Mouse (Mus musculus): ENCODE data around the gene Hint2. TPM values are rescaled to one million over a fixed set of nuclear protein-coding genes. Genes with fewer than 3 reads are reported as not detected.

Gene Hint2
- polyA plus RNA-seq, 1 experiment from 2014 or later = 69.4 TPM

DNA sequence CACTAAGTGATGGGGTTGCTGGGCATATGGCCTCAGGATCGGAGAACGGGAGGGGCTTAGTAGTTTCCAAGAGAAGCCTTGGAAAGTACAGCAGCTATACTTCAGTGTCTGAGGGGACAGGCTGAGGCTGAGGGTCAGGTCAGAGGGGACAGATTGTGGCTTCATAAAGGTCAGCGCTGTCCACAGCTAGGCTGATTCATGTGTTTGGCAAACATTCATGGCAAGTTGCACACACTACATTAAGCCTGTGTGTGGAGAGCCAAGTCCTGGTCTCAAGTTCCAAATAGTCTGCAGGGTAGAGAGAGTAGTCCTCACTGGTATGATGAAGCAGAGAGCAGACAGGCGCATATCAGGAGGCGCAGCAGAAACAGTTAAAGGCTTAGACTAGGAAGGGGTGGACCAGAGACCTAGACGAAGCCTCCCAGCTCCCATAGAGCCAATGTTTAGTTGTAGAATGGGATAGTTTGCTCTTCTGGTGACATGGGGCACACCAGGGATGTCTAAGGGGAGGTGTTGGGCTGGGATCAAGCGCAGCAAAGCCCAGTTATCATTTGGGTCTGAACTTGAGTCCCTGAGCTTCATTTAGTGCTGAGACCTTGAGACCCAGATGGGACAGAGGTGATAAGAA, 23.3 kb upstream of the Hint2 start:
- WGBS (ENCODE audit: insufficient replicate concordance) = 63% methylated on average over 7 of the region's 7 CpGs
- Histone ChIP-seq H3K9me3 (replicated peaks) (no peaks in the 10 kb centered on the region), H3K4me2 (no peak overlapping the region), H3K36me3 (replicated peaks) (no peaks in the 10 kb centered on the region), H3K27ac (replicated peaks) (no peak overlapping the region), H3K4me3 (replicated peaks) (no peak overlapping the region), H3K4me1 (replicated peaks) (no peaks in the 10 kb centered on the region), H3K27me3 (no peaks in the 10 kb centered on the region), H3K9ac (no peak overlapping the region)
- ATAC-seq (ENCODE audit: insufficient read depth) = no peak

DNA sequence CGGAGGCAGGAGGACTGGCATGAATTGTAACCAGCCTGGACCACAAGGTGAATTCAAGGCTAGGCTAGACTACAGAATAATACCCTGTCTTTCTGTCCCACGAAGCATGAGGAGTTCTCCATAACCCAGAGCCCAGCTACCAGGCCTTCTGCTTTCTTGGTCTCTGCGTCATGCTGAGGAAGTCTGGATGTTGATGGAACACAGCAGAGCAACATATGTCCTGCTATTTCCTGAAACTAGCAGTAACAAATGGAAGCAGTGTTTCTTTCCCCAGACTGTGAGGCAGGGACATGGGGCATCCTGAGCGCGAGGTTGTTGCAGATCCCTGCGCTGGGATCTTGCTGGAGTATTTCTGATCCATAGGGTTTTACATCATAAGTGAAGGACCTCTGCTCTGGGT, 22.3 kb upstream of the Hint2 start:
- no peak for ATAC-seq (ENCODE audit: insufficient read depth)
- Histone ChIP-seq H3K36me3 (replicated peaks) (no peaks in the 10 kb centered on the region), H3K4me1 (replicated peaks) (no peaks in the 10 kb centered on the region), H3K4me3 (replicated peaks) (no peak overlapping the region), H3K27me3 (no peaks in the 10 kb centered on the region), H3K9me3 (replicated peaks) (no peaks in the 10 kb centered on the region), H3K27ac (replicated peaks) (no peak overlapping the region), H3K9ac (no peak overlapping the region), H3K4me2 (no peak overlapping the region)
- 76% methylated on average over 6 of the region's 6 CpGs for WGBS (ENCODE audit: insufficient replicate concordance)

DNA sequence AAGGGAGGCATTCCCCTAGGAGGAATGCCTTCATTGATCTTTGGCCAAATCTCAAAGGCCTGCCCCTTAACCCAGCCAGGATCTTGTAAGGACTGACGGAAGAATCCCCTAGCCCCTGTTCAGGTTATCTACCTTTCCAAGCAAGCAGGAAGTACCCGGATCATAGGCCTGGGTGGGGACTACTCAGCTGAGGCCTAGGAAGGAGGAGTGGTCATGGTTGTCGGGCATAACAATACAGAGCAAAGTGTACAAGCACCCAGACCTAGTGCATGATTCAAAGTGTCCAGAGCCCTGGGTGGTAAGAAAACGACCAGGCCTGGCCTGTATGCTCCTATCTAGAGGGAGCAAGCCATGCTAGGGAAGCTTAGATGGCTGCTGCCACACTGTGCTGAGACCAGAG, 19.3 kb upstream of the Hint2 start:
- H3K27me3 ChIP-seq = peaks cover 5% of the 10 kb centered on the region
- WGBS (ENCODE audit: insufficient replicate concordance) = 50% methylated on average over 4 of the region's 4 CpGs
- H3K36me3 ChIP-seq (replicated peaks) = no peaks in the 10 kb centered on the region
- no peak for ATAC-seq (ENCODE audit: insufficient read depth)
- H3K9ac ChIP-seq = no peak overlapping the region
- no peaks in the 10 kb centered on the region for H3K9me3 ChIP-seq (replicated peaks)
- no peak overlapping the region for H3K4me3 ChIP-seq (replicated peaks)
- no peak overlapping the region for H3K27ac ChIP-seq (replicated peaks)
- no peaks in the 10 kb centered on the region for H3K4me1 ChIP-seq (replicated peaks)
- no peak overlapping the region for H3K4me2 ChIP-seq

DNA sequence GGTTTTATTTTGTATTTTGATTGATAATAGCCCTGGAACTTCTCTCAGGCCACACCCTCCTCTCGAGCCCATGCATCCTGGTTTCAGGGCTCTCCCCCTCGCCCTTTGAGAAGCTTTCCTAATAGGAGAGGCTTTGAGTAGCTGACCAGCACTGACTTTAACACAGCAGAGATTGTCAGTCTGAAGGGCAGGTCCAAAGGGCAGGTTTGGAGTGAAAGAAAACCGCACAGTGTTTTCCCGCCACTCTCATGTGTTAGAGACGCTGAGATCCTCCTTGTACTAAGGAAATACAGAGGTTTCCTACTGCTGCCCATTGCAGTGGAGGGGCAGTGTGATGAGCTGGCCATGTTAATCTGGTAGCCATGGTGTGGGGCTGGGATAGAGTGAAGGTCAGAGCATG, 18.7 kb upstream of the Hint2 start:
- no peak overlapping the region for H3K27ac ChIP-seq (replicated peaks)
- ATAC-seq (ENCODE audit: insufficient read depth) = no peak
- 50% methylated on average over 5 of the region's 5 CpGs for WGBS (ENCODE audit: insufficient replicate concordance)
- 0 out of 2 replicates have a peak, but pooled peaks cover under 1% of the 10 kb centered on the region for H3K4me1 ChIP-seq (replicated peaks)
- no peaks in the 10 kb centered on the region for H3K9me3 ChIP-seq (replicated peaks)
- peaks cover 12% of the 10 kb centered on the region for H3K27me3 ChIP-seq
- no peak overlapping the region for H3K4me3 ChIP-seq (replicated peaks)
- H3K9ac ChIP-seq = no peak overlapping the region
- no peaks in the 10 kb centered on the region for H3K36me3 ChIP-seq (replicated peaks)
- H3K4me2 ChIP-seq = no peak overlapping the region

DNA sequence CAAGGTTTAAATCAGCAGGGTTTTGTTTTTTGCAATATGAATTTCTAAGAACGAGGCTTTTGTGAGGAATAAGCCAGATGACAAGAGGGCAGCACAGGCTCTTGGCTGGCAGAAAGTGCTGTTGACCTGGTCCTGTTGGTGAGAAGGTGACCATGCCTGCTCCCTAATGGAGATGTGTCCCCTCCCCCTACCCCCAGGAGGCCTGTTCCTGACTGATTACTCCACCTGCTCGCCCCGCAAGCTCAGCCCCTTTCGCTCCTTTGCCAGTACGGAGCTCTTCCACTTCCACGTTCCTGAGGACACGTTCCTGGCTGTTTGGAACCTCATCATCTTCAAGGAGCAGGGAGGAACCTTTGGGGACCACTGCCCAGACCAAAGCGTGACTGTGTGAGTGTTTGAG, 17.4 kb upstream of the Hint2 start:
- ATAC-seq (ENCODE audit: insufficient read depth) = no peak
- 56% methylated on average over 8 of the region's 8 CpGs for WGBS (ENCODE audit: insufficient replicate concordance)

DNA sequence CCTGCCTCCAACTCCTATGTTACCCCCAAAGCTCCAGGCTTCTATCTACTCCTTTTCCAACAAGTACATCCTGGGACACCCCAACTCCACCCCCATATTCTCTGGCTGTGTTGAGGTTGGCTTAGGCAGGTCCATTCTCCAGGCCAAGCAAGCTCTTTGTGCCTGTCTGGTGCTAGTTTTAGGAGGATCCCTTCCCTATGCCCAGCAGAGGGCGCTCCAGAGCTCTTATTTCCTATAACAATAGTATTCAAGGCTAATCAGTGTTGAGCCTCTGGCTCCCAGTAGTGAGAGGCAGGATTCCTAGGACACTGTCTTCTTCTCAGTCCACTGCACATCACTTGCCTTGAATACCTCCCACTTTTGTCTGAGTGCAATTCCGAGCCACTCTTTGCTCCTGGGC, 15.8 kb upstream of the Hint2 start:
- Histone ChIP-seq H3K4me2 (no peak overlapping the region), H3K4me1 (replicated peaks) (peaks cover 19% of the 10 kb centered on the region), H3K36me3 (replicated peaks) (no peaks in the 10 kb centered on the region), H3K27me3 (peaks cover 26% of the 10 kb centered on the region), H3K27ac (replicated peaks) (no peak overlapping the region), H3K4me3 (replicated peaks) (no peak overlapping the region), H3K9ac (no peak overlapping the region), H3K9me3 (replicated peaks) (no peaks in the 10 kb centered on the region)
- no peak for ATAC-seq (ENCODE audit: insufficient read depth)
- 9% methylated on average over 2 of the region's 2 CpGs for WGBS (ENCODE audit: insufficient replicate concordance)

More for the DNA sequence above, 17.4 kb upstream of the Hint2 start:
- Histone ChIP-seq H3K9ac (no peak overlapping the region), H3K4me1 (replicated peaks) (peaks cover 11% of the 10 kb centered on the region), H3K27me3 (peaks cover 20% of the 10 kb centered on the region), H3K36me3 (replicated peaks) (no peaks in the 10 kb centered on the region), H3K4me3 (replicated peaks) (no peak overlapping the region), H3K9me3 (replicated peaks) (no peaks in the 10 kb centered on the region), H3K4me2 (no peak overlapping the region), H3K27ac (replicated peaks) (no peak overlapping the region)

DNA sequence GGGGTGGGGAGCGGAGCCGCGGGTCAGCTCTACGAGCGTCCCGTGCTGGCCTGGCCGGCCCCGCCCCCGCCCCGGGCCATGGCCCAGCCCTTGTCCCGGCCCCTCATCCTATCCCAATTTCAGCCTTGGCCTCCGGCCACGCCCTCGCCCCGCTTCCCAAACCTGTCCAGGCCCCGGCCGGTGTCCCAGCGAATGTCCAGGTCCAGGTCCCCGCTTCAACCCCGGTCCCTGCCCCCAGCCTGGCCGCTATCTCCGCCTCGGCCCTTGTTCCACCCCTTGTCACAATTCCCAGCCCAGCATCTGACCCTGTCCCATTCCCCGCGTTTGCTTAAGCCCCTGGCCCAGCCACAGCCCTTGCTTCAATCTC, 13.1 kb upstream of the Hint2 start:
- peak; percentile 76 for ATAC-seq (ENCODE audit: insufficient read depth)
- Histone ChIP-seq H3K4me1 (replicated peaks) (peaks cover 19% of the 10 kb centered on the region), H3K4me2 (peak overlapping the region; percentile 96), H3K27me3 (peaks cover 53% of the 10 kb centered on the region), H3K4me3 (replicated peaks) (peak overlapping the region; percentile 80), H3K36me3 (replicated peaks) (no peaks in the 10 kb centered on the region), H3K27ac (replicated peaks) (peak overlapping the region; percentile 38; the same call in 1 of the 2 replicates), H3K9me3 (replicated peaks) (no peaks in the 10 kb centered on the region), H3K9ac (peak overlapping the region; percentile 77)
- 1% methylated on average over 25 of the region's 25 CpGs for WGBS (ENCODE audit: insufficient replicate concordance)

DNA sequence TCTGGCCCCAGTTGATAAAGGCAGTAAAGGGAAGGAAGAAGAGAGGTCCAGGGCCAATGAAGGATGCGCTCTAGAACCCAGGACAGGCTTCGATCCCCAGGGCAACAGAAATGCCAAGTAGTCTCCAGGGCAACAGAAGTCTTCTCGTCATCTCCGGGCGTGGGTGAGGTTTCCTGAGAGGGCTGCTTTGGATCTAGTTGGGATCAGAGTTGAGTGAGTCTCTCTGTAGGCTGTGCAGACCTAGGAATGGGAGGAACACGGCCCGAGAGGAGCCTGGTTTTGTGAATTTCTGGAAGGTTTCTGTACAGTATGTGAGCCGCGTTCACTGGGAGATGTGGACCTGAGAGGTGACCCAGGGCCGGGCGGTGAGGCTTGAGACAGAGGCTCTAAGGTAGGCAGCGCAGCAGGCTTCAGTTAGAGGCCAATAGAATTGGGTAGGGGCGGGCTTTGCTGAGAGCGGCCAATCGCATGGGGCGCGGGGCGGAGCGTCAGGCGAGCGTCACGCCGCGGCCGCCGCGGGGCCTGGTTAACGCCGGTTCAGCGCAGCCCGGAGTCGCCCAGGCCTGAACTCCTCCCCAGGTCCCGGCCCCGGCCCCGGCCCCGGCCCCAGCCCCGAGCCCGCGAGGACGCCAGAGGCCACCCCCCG, 12.6 kb upstream of the Hint2 start, which contains the start of the genes Tmem8b and Fam221b:
Tmem8b (plus strand) TSS at position 190 of the 646 bp plus-strand sequence.
Fam221b (minus strand) TSS at position 364 of the 646 bp plus-strand sequence.
- no peaks in the 10 kb centered on the region for H3K9me3 ChIP-seq (replicated peaks)
- H3K27me3 ChIP-seq = peaks cover 55% of the 10 kb centered on the region
- H3K36me3 ChIP-seq (replicated peaks) = no peaks in the 10 kb centered on the region
- peak; percentile 94 for ATAC-seq (ENCODE audit: insufficient read depth)
- H3K4me1 ChIP-seq (replicated peaks) = peaks cover 19% of the 10 kb centered on the region
- H3K4me3 ChIP-seq (replicated peaks) = peak within 1 kb of the TSS; percentile 80
- peak within 1 kb of the TSS; percentile 38; the same call in 1 of the 2 replicates for H3K27ac ChIP-seq (replicated peaks)
- H3K9ac ChIP-seq = peak within 1 kb of the TSS; percentile 77
- H3K4me2 ChIP-seq = peak within 1 kb of the TSS; percentile 96
- 2% methylated on average over 41 of the region's 41 CpGs for WGBS (ENCODE audit: insufficient replicate concordance)

DNA sequence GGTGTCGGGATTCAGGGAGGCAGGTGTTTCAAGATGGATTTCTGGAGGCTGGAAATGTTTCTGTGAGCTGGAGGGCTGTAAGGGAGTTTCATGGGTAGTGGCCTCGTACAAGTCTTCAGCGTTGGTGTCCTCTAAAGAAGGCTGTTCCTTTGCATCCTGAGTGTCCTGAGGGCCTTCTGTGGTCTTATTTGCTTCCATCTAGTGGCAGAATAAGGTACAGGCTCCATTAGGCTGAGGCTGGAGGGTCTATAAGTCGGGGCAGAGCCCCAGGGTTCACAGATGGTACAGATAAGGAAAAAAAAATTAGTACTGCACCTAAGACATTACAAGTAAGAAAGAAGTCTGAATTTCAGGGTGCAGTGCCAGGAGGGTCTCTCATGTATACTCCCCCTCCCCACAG, 10.1 kb upstream of the Hint2 start:
- peaks cover 80% of the 10 kb centered on the region for H3K27me3 ChIP-seq
- WGBS (ENCODE audit: insufficient replicate concordance) = 14% methylated on average over 4 of the region's 4 CpGs
- no peak overlapping the region for H3K9ac ChIP-seq
- H3K36me3 ChIP-seq (replicated peaks) = no peaks in the 10 kb centered on the region
- H3K27ac ChIP-seq (replicated peaks) = no peak overlapping the region
- ATAC-seq (ENCODE audit: insufficient read depth) = no peak
- no peaks in the 10 kb centered on the region for H3K9me3 ChIP-seq (replicated peaks)
- no peak overlapping the region for H3K4me2 ChIP-seq
- peaks cover 19% of the 10 kb centered on the region for H3K4me1 ChIP-seq (replicated peaks)
- H3K4me3 ChIP-seq (replicated peaks) = no peak overlapping the region

DNA sequence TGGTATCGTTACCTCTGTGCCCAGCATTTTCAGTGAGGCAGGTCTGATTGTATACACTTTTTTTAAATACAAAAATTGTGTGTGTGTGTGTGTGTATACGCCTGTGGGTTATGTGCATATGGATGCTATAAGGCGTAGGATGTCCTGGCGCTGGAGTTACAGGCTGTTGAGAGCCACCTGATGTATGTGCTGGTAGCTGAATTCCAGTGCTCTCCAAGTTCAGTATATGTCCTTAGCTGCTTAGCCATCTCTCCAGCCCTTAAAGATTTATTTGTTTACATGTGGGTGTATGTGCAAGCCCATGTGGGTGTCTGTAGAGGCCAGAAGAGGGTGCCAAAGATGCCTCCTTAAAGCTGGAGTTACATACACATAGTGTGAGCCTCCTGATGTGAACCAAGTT, 880 bp upstream of the Hint2 start:
- H3K4me1 ChIP-seq (replicated peaks) = peaks cover 32% of the 10 kb centered on the region
- H3K9ac ChIP-seq = no peak overlapping the region
- H3K27me3 ChIP-seq = peaks cover 32% of the 10 kb centered on the region
- no peaks in the 10 kb centered on the region for H3K9me3 ChIP-seq (replicated peaks)
- peak overlapping the region; percentile 91 for H3K4me3 ChIP-seq (replicated peaks)
- no peak overlapping the region for H3K27ac ChIP-seq (replicated peaks)
- H3K4me2 ChIP-seq = peak overlapping the region; percentile 91
- 55% methylated on average over 4 of the region's 4 CpGs for WGBS (ENCODE audit: insufficient replicate concordance)
- no peaks in the 10 kb centered on the region for H3K36me3 ChIP-seq (replicated peaks)
- ATAC-seq (ENCODE audit: insufficient read depth) = no peak

DNA sequence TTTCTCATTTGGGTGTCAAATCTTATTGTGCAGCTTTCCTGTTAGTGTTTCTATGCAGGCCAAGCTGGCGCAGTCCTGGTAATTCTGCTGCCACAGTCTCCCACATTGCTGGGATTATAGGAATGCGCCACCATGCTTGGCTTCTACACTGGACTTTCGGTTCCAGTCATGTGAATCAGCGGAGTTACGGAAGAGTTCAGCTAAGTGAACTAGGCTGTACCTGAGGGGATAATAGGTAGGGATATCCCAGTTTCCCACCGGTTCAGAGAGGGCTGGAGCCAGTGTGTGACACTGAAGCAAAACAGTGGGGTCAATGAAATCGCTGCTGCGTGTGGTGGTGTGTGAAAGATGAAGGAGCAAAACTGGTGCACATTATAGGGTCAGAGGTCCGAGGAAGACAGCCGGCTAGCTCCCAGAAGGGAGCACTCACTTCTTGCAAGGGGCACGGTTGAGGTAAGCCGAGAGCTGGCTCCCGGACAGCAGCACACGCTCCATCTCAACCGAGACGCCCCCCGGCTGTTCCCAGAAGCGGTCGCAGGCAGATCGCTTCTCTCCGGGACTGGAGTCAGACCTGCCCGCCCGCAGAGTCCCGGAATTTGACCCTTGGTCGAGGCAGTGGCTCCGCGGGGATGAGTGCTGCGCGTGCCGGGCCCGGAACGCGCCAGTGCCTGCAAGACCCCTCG, 469 bp downstream of the Hint2 start:
- peak; percentile 30 for ATAC-seq (ENCODE audit: insufficient read depth)
- Histone ChIP-seq H3K36me3 (replicated peaks) (no peaks in the 10 kb centered on the region), H3K4me3 (replicated peaks) (peak overlapping the region; percentile 91), H3K27me3 (peaks cover 19% of the 10 kb centered on the region), H3K9ac (peak overlapping the region; percentile 89), H3K4me1 (replicated peaks) (peaks cover 32% of the 10 kb centered on the region), H3K27ac (replicated peaks) (peak overlapping the region; percentile 79), H3K9me3 (replicated peaks) (no peaks in the 10 kb centered on the region), H3K4me2 (peak overlapping the region; percentile 91)
- WGBS (ENCODE audit: insufficient replicate concordance) = 10% methylated on average over 34 of the region's 34 CpGs
